Mouse (Mus musculus): ENCODE data around the gene Fzd4.

The Fzd4 gene

DNA sequence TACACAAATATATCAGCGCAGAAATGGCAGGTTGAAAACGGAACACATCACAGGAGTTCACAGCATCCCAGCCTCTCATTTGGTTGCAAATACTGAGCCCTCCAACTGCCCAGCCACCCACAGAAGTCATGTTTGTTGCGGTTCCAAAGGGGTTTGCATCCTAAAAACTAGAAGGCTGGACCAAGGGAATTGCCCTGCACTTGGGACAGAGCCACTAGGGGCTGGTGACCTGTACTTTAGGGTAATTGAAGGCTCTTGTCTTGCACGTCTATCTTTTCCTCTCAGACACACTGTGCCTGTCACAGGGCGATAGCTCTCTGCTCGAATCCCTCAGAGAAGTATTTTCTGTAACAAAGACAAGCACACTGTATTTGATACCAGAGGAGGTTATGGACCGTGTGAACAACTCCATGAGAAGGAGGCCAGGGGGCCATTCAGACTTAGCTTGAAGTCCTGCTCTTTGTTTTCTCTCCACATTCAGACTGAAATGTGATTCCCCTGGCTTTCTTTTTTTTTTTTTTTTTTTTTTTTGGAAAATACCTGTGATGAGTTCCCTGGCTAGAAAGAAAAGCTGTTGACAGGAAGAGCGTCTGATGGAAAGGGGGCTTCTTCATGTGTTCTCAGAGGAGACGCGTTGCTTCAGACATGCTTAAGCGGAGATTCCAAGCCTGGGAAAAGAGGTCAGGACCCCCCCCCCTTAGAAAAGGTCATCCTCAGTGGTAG, 2.9 kb upstream of the Fzd4 start:
- no peak for DNase-seq (ENCODE audit: low read depth)

DNA sequence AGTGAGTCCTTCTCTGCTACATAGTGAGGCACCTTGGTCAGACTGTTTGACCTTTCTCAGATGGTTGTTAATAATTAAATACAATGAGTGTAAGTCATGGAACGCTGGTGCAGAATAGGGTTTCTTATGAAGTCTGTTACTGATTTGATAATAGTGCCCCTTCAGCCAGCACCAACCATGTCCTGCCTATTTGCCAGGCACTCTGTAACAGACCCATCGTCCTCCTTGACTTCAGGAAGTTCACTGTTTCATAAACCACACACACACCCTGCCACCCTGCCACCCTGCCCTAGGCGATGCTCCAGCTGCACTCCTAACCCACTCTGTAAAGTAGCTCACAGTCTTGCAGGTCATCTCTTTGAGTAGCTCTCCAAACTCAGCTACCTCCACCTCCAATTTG, 2.2 kb upstream of the Fzd4 start:
- no peak for DNase-seq (ENCODE audit: low read depth)

DNA sequence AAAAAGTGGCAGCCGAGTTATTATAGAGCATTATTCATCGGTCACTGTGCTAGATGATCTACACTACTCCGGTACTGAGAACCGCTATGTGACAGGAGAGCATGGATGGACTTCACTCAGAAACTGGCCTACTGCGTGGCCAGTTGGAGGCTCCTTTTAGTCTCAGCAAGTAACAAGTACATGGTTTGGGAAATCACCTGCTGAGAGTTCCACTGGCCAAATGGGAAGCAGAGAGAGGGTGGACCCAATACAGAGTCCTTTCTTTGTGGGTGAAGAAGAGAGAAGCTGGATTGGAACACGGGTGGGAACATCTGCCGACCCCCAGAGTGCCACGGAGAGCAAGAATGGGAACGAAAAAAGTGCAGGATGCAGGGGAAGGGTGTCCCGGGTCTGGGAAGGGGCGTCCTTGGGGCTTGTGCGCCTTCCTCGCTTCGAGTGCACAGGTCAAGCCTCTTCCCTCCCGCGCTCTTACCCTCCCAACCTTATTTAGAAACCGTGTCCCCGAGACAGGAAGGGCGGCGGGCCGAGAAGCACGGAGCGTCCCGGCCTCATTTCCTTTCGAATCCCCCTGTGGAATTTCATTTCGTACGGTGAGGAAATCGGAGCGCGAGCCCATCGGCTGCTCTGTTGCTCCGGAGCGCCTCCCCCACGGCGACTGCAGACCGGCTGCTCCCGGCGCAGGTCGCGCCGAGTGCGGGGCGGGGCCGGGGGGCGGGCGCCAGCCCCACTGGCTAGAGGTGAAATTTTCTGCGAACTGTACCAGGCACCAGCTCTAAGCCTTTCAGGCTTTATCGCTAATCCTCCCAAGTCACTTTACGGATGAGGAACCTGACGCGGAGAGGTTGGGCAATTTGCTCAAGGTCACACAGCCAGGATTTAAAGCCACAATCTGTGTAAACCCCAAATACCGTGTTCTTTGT, 842 bp upstream of the Fzd4 start:
- peak; percentile 44 for DNase-seq (ENCODE audit: low read depth)

DNA sequence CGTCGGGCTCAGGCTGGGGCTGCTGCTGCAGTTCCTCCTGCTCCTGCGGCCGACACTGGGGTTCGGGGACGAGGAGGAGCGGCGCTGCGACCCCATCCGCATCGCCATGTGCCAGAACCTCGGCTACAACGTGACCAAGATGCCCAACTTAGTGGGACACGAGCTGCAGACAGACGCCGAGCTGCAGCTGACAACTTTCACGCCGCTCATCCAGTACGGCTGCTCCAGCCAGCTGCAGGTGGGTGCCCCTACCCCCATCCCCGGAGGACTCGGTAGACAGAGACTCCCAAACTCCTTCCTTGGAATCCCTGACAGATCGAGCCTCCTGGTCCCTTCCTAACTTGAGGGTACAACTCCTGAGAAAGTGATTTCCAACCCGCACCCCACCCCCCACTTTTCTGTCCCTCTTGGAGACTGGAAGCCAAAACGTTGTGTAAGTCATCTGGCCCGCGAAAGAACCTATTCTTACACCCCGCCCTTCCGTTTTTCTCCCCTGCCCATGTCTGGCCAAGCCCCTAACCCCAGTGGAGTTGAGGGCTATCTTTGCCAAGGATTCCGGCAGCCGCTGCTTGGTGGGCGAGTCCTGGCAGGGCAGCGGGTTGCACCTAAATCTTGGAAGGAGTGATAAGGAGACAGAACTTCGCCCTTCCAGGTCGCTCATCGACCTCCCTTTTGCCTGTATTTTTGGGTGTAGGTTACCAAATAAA, 732 bp downstream of the Fzd4 start:
- no peak for DNase-seq (ENCODE audit: low read depth)

DNA sequence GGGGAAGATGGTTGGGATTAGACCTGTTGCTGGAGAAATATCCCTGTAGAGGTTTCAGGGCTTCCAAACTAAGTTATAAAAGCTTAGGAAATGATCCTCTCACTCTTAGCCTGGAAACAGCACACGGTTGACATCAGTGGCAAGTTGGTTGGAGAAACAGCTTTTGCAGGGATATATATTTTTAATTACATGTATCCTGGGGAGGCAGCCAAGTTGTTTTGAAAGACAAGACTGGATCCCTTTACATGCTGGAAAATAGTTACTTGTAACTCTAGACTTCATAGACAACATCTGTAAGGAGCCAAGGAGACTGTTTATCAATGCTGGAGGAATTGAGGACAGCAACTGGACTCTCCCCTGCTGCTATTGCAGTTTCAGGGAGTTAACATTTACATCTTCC, 1.9 kb downstream of the Fzd4 start:
- no peak for DNase-seq (ENCODE audit: low read depth)

DNA sequence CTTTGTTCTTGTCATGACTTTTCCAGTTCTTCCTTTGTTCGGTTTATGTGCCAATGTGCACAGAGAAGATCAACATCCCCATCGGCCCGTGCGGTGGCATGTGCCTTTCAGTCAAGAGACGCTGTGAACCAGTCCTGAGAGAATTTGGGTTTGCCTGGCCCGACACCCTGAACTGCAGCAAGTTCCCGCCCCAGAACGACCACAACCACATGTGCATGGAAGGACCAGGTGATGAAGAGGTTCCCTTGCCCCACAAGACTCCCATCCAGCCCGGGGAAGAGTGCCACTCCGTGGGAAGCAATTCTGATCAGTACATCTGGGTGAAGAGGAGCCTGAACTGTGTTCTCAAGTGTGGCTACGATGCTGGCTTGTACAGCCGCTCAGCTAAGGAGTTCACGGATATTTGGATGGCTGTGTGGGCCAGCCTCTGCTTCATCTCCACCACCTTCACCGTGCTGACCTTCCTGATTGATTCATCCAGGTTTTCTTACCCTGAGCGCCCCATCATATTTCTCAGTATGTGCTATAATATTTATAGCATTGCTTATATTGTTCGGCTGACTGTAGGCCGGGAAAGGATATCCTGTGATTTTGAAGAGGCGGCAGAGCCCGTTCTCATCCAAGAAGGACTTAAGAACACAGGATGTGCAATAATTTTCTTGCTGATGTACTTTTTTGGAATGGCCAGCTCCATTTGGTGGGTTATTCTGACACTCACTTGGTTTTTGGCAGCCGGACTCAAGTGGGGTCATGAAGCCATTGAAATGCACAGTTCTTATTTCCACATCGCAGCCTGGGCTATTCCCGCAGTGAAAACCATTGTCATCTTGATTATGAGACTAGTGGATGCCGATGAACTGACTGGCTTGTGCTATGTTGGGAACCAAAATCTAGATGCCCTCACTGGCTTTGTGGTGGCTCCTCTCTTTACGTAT, 3.1 kb downstream of the Fzd4 start:
- no peak for DNase-seq (ENCODE audit: low read depth)

DNA sequence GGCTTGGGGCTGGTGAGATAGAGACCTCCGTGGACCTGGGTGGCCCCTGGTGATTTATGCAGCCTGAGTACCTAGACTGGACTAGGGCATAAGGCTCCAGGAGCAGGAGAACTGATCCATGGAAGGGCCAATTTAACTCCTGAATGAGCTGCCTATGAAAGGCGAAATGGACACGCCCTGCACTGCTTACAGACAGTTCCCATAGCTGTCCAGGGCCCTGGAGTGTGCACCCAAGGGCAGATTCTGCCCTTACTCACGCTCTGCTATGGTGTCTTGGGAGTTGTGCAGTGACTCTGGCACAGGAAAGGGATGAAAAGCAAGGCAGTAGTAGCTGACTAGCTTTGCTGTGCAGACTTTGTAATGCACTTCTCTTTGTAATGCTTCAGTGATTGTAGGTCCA, 6.1 kb downstream of the Fzd4 start:
- DNase-seq (ENCODE audit: low read depth), result no peak

DNA sequence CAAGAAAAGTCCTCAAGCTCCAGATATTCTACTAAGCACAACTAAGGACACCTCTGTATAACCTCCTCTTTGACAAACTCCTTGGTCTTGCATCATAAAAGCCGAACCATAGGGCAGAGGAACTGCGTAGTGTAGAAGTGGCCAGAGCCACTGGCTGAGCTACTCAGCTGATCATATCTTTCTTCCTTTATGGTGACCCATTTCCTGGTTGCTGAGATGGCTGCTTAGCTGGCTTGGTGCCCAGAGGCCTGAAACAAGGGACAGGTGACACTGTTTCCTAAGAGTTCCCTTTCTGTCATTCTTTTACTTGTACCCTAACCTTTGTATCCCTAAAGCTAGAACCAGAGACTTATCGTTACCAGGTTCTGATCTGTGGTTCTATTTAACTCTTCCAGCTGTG, 7.2 kb downstream of the Fzd4 start:
- no peak for DNase-seq (ENCODE audit: low read depth)

DNA sequence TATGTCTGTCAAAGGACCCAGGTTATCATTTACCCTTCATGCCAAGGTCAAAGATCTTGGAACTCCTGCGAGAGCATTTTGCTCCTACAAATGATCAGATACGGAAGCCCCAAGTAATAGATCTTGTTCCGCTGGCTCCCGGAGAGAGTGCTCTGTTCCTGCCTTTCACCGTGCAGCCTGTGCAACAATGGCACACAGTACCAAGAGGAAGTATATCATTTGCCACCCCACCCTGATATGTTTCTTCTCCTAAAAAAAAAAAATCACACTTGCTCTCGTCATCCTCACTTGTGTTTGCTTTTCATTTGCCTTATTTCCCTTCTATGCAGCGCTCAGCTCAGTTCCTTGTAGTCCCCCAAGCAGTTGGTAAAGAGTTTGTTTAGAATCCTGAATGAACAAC, 7.9 kb downstream of the Fzd4 start:
- DNase-seq (ENCODE audit: low read depth), result no peak

DNA sequence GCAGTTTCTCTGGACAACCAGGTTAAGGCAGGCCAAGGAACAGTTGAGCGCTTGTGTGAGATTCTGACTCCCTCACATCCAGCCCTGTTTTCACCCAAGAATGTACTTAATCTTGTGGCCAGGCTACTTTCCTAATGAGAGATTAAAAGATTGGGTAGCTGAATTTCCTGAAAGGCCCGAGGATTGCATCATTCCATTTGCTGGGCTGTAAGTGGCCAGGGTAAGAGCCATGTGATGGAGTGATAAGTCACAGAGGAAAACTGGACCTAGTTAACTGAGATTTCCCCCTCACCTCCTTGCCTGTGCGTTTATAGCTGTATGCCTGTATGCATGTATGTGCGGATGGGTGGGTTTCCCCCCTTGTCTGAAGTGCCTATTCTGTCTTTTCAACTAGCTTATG, 11.9 kb downstream of the Fzd4 start:
- DNase-seq (ENCODE audit: low read depth), result no peak

DNA sequence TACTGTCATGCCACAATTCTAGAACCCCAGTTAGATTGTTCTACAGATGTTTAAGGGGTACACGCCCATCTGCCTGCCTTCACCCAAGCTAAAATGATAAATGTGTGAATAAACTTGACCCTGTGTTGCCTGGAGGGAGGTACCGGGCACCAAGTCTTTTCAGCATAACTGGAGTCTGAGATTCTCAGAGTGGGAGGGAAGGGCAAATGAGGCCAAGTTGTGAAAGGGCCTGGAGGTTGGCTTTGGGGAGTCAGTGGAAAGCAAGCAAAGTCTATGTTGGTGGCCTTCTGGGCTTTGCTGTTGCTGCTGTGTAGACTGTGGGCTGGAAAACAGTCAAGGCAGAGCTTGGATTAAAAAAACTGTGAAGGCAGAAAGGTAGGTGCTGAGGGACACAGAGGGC, 13.6 kb downstream of the Fzd4 start:
- no peak for DNase-seq (ENCODE audit: low read depth)

DNA sequence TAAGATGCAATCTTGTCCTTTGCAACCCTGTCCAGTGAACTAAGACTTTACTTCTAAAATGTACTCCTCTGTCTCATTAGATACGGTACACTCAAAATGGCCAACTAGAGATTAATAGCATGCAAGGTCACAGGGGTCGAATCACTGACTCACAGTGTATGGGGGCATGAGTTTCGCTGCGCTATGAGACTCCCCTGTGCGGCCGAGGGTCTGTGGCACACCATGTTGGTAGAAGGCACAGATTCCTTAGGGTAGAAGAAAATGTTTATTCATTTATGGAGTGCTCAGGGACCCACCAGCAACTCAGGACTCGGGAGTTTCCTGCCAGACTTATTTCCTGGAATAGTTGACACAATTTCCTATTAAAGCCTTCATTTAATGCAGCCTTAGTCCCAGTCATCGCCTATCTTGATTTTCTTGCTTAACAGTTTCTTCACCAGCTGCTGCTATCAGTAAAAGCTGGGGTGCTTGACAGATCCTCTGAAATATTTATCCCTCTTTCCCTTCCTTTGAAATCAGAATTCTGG, 14.0 kb downstream of the Fzd4 start:
- DNase-seq (ENCODE audit: low read depth), result no peak

DNA sequence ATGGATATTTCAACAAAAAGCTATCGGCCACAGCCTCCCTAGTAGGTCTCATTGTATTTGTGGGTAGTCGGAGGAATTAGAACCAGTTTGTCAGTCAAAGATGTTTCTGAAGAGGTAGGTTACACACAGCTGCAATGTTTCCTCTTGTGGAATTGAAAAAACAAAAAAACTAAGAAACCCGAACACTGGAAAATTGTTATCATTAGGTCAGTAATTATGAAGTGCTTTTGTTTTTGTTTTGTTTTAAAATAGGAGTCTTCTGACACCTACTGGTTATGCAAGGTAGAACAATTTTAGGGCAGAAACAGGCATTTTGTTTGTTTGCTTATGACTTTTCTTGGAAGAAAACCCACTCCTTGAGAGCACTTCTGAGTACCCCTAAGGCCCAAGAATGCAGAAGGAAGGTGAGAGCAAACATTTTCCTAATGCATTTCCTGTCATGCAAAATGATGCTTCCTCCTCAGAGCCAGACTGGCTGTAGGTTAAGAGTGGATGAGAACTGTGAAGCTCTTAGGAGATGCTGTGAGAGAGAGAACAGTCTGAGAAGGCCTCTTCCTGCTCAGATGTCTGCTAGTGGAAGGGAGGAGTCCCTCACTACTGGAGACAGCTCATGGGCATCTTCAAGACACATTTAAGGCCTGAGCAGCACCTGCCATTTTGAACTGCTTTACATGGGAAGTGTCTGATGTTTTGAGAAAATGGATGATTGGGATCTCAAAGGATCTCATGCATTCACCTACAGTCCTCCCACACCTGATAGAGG, 14.9 kb downstream of the Fzd4 start:
- DNase-seq (ENCODE audit: low read depth), result peak; percentile 46

DNA sequence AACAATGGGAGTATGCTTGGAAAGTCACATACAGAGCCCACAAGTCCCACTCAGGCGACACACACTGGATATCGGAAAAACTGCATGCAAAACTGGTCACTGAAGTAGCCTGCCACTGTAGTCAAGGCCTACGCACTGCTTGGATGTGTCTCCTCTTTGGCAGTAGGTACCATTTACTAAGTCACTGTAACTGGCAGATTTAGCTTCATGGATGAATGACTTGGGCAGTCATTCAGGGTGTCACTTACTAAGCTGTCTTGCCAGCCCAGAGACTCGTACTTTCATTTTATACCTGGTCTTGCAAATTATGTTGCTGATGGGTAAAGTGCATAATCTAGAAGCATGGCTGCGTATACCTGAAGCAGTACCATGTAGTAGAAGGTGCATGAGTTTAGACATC, 17.1 kb downstream of the Fzd4 start:
- DNase-seq (ENCODE audit: low read depth), result no peak

DNA sequence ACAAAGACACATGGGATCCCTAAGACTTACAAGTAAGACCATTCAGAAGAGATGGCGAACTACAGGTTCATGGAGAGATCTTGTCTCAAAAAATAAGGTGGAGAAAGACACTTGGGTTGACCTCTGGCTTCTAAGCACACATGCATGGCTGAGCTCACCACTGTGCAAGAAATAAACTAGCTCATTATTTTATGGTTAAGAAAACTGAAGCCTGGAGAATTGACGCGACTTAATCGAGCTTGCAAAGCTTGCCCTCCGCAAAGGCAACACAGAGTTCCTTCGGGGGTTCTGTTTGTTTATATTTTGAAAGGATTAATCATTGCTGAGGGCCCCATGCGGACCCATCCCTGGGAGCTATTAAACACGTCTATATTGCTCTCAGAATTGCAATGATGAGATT, 18.5 kb downstream of the Fzd4 start:
- no peak for DNase-seq (ENCODE audit: low read depth)

DNA sequence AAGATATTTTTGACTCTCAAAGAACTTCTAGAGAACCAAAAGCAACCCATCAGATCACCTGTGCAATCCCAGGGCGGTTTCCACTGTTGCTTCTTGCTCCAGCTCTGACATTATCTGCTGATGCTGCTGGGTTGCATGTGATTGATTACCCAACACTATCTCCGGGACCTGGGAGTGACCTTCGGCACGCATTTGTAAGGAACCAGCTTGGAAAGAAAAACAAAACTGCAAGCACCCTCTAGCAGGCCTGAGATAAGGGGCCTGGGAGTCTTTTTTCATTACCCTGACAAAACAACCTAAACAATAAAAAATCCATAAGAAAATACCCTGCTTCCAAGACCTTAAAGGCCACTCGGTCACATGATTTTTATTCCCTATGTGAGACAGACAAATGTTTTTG, 19.0 kb downstream of the Fzd4 start:
- no peak for DNase-seq (ENCODE audit: low read depth)

DNA sequence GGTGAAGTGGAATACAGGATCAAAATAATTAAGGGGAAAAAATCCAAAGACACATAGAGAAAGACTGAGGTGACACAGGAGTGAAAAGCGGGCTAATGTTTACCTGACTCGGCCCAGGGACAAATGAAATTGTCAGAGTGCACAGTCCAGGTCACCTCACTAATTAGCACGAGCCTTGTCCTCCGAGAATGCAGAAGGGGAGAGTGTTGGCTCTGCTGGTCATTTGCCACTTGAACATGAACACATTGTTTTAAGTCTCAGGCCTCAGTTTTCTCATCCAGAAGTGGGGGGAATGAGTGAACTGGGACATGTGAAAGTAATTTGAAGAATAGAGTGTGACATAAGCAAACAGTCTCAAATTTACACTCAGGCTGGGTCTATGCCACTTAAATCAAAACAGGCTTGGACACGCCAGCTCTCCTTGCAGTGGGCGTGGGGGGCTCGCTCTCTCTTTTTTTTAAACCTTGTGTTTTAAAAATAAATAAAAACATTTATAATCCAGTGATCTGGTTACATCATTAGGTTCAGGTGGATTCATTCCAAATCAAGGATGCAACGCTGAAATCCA, 19.6 kb downstream of the Fzd4 start:
- no peak for DNase-seq (ENCODE audit: low read depth)

DNA sequence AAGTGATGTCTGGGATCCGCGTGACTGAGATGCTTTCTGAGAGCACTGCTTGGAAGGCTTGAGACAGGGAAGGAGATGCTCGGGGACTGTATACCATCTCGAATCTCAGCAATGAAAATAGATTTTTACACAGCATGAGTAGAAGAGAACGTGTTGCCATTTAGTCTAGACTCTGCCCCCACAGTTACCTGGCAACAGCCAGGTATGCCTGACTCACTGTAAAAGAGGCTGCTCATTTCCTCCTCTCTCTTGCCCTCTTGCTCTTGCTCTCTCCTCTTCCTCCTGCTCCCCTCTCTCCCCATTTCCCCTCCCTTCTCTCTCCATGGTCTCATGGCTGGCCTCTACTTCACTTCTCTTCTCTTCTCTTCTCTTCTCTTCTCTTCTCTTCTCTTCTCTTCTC, 20.5 kb downstream of the Fzd4 start:
- DNase-seq (ENCODE audit: low read depth), result no peak

DNA sequence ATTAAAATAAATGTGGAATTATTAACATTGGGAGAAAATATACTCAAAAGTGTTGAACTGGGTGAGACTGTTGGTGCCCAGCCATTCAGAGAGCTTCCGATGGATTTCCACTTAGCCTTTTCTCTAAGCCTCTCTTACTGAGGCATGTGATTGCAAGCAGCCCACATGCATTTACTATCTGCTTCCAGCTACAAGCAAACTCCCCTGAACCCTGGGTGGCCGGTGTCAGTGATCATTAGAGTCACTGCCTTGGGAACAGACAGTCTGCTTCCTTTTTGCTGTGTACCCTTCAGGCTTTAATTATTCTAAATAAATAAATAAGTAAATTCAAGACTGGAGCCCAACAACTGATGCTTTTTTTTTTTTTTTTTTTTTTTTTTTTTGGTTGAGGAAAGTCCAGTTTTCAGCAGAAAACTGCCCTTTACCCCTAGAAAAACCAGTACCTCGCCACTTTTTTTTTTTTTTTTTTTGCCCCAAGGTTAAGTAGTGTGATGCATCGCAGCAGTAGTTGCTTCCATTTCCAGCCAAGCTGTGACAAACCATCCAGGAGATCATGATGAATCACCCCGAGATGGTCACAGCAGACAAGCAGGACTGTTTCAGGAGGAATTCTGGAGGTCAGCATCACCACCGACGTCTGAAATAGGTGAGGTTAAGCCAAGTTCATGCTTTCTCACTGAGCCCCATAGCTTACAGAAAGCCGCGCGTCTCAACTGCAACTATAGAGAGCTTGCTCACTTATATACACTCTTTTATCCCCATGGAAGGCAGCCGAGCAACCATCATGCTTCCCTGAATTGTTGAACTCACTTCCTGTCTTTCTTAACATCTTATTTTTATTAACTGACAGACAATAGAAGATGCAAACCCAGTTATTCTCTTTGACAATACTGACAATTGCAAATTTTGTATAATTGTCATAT, 21.9 kb downstream of the Fzd4 start:
- DNase-seq (ENCODE audit: low read depth), result no peak

Data from naive thymus-derived CD4-positive, alpha-beta T cell, adult 2 months (primary cell).